Mouse (Mus musculus) brain, embryonic 14.5 days (tissue): ENCODE measurements around the gene Mthfd2l.

Experiments
- CTCF ChIP-seq: fragments of 200-500 bp; IDR thresholded peaks from 2 replicates; pipeline ENCODE4 v1.5.1; 2012; ENCODE audit warnings: inconsistent platforms, mild to moderate bottlenecking, moderate library complexity, borderline replicate concordance; ENCODE audit not compliant: insufficient read depth, insufficient read length; ENCODE audit errors: extremely low read depth
- POLR2A ChIP-seq: fragments of 200-500 bp; IDR thresholded peaks from 2 replicates; pipeline ENCODE4 v1.6.1; 2012; ENCODE audit warnings: mild to moderate bottlenecking, inconsistent platforms, borderline replicate concordance; ENCODE audit not compliant: poor library complexity, insufficient read depth, insufficient read length, severe bottlenecking; ENCODE audit errors: extremely low read depth

DNA sequence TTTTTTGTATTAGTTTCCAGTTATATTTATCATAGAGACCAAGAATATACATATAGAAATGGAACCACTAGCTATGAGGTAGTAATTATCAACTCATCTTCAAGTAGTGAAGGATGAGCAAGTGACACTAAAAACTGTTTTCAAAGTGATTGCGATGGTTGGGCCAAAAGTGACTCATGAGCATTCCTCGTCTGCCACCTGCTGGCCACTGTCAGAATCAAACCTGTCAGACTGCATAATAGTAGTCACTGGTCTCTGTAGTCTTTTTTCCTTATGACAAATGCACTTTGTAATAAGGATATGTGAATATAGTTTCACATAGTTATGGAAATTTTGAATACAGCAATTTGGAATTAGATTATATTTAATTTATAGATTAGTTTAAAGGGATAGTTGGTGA lies 21.9 kb upstream of the Mthfd2l start:
- TF ChIP-seq CTCF, result peak; percentile 90
- TF ChIP-seq POLR2A, result no peak
